Mouse (Mus musculus): ENCODE measurements around the gene Sipa1l1.

DNA sequence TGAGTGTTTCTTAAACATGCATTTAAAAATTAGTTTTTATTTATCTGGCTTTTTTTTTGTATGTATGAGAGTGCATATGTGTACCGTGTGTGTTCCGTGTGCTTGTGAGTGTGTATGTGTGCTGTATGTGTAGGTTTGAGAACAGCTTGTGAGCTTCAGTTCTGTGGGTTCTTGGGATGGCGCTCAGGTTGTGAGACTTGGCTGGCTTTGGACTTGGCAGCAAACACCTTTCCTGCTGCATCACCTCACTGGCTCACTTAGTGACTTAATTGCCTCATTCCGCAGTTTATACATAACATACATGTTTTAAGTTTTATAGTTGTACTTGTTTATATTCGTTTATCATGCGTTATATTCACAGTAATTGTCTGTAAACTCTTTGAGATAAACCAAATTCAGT, 35.0 kb downstream of the Sipa1l1 start:
- TF ChIP-seq GATA1 (IDR thresholded peaks at IDR 0.05; ENCODE audit: borderline replicate concordance, low read length) (no peak), CTCF (IDR thresholded peaks at IDR 0.05; ENCODE audit: low read depth, low read length) (no peak), POLR2AphosphoS5 (IDR thresholded peaks at IDR 0.05; ENCODE audit: insufficient replicate concordance, low read depth, low read length) (no peak)

Data from G1E (cell line).